Mouse (Mus musculus) Patski (cell line): ENCODE results near the gene Hsp90b1. TPM values are rescaled to one million over a fixed set of nuclear protein-coding genes. Genes with fewer than 3 reads are reported as not detected.

ENCODE experiments used
- ATAC-seq: fragments of 100-300 bp; one replicate; pipeline ENCODE4 v1.8.0; 2021
- CTCF ChIA-PET: fragments of 350-600 bp; sonication (Branson Sonifier 250); formaldehyde crosslinking; loops from one replicate; lab custom pipeline; 2022; ENCODE audit warnings: inconsistent platforms; lab: Charles Lee
- POLR2A ChIA-PET: fragments of 350-600 bp; sonication (Branson Sonifier 250); formaldehyde crosslinking; loops from one replicate; lab custom pipeline; 2022; ENCODE audit warnings: antibody characterized with exemption, inconsistent platforms; lab: Charles Lee
- DNase-seq: peaks from one replicate; pipeline ENCODE4 v3.0.0-alpha.2; 2011; ENCODE audit warnings: low read depth, low spot score
- H3K27me3 ChIP-seq: fragments of 371-371 bp; one replicate; pipeline ENCODE4 v1.5.1; 2021
- CTCF ChIP-seq: fragments of 100-300 bp; IDR thresholded peaks from one replicate; pipeline ENCODE4 v1.5.1; 2021
- in situ Hi-C: fragments of 300-500 bp; cut with MboI; formaldehyde crosslinking; loops from 3 replicates; pipeline ENCODE4 v1.11.1; 2018; ENCODE audit warnings: low pct_unique_long_range_greater_than_20kb, mixed read lengths
- polyA plus RNA-seq: library from polyadenylated mRNA; unstranded; gene quantifications from one replicate; pipeline ENCODE4 v1.2.3, GENCODE M21; 2021

Hsp90b1 gene
- polyA plus RNA-seq = 974 TPM

GRCm38 (mm10) chr10:86705318-86705921 lies at the start of gene Hsp90b1, which contains the start of gene Ttc41:
TSS of gene Hsp90b1 (minus strand) at chr10:86705509.
TSS of gene Ttc41 (plus strand) at chr10:86705811.
- ATAC-seq (peak; percentile 95), DNase-seq (peak; percentile 97)
- H3K27me3 ChIP-seq = no peaks in the 10 kb centered on the region
- ChIA-PET CTCF (no interaction called here), POLR2A (no interaction called here)
- in situ Hi-C loops = no loop called here
- TF ChIP-seq CTCF = no peak

DNA sequence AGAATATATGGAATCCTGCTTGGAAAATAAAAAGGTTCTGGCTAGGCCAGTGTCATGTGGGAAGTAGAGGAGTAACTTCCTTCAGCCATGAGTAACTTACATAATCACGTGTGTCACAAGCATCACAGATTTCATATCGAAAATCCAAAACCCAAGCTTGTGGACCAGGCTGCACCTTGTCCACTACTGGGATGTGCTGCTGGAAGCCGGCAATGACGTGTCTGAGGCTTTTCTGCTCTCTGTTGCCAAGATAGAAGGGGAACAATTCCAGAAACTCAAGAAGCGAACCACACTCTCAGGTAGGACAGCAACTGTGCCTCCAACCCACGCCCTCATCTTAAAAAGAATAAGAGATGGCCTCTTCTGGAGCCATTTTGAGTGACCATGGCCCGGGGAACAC lies 39.0 kb upstream of the Hsp90b1 start:
- CTCF ChIA-PET = interaction anchor here (2.1 kb wide), 1 partner anchor 13 kb away, joined by 6 read pairs; no protein-coding TSS in a partner anchor
- in situ Hi-C loops = no loop called here
- H3K27me3 ChIP-seq = no peaks in the 10 kb centered on the region
- POLR2A ChIA-PET = no interaction called here
- ATAC-seq (no peak), DNase-seq (no peak)
- no peak for TF ChIP-seq CTCF

DNA sequence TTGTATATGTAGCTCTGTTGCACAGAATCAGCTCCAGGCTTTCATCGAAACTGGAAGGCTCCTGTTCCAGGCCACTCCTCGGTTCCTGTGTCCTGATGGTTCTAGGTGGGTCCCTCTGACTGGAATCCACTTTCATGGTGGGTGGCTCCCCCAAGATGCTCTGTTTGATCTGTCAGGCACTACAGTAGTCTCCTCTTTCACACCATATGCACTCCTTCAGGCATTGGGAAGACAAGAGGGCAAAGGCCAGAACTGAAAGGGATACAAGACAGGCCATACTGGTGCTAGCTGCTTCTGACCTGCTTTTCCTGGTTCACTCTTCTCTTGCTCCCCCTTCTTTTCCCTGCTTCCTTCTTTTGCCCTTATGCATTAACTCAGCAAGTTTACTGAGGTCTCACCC lies 37.6 kb upstream of the Hsp90b1 start:
- DNase-seq (no peak), ATAC-seq (no peak)
- ChIA-PET CTCF (no interaction called here), POLR2A (no interaction called here)
- H3K27me3 ChIP-seq = no peaks in the 10 kb centered on the region
- no peak for TF ChIP-seq CTCF
- in situ Hi-C loops = no loop called here

- in situ Hi-C loops = loop anchor here (10.0 kb wide), 1 partner anchor 260 kb away; no protein-coding TSS in a partner anchor
- POLR2A ChIA-PET = no interaction called here
- no peaks in the 10 kb centered on the region for H3K27me3 ChIP-seq
- no peak for DNase-seq
- CTCF ChIA-PET = no interaction called here
- no peak for ATAC-seq
- no peak for TF ChIP-seq CTCF
Measured at GRCm38 (mm10) chr10:86735036-86735435, 29.7 kb upstream of the Hsp90b1 start.

- ATAC-seq = no peak
- ChIA-PET CTCF (interaction anchor here (0.6 to 2.0 kb wide), 12 partner anchors 13 to 402 kb away, joined by 3 to 6 read pairs (median 4); no protein-coding TSS in a partner anchor), POLR2A (interaction anchor here (0.6 kb wide), 1 partner anchor 793 kb away, joined by 6 read pairs; no protein-coding TSS in a partner anchor)
- TF ChIP-seq CTCF = no peak
- no peak for DNase-seq
- in situ Hi-C loops = loop anchor here (10.0 kb wide), 1 partner anchor 257 kb away; no protein-coding TSS in a partner anchor
- H3K27me3 ChIP-seq = no peaks in the 10 kb centered on the region
Measured at GRCm38 (mm10) chr10:86731500-86731863, 26.2 kb upstream of the Hsp90b1 start.

GRCm38 (mm10) chr10:86730823-86731499 lies 25.7 kb upstream of the Hsp90b1 start:
- ChIA-PET CTCF (interaction anchor here (0.6 to 2.0 kb wide), 13 partner anchors 11 to 401 kb away, joined by 3 to 6 read pairs (median 3); no protein-coding TSS in a partner anchor), POLR2A (no interaction called here)
- no peaks in the 10 kb centered on the region for H3K27me3 ChIP-seq
- TF ChIP-seq CTCF = peak; percentile 93
- ATAC-seq (peak; percentile 71), DNase-seq (no peak)
- in situ Hi-C loops = loop anchor here (10.0 kb wide), 1 partner anchor 256 kb away; no protein-coding TSS in a partner anchor

DNA sequence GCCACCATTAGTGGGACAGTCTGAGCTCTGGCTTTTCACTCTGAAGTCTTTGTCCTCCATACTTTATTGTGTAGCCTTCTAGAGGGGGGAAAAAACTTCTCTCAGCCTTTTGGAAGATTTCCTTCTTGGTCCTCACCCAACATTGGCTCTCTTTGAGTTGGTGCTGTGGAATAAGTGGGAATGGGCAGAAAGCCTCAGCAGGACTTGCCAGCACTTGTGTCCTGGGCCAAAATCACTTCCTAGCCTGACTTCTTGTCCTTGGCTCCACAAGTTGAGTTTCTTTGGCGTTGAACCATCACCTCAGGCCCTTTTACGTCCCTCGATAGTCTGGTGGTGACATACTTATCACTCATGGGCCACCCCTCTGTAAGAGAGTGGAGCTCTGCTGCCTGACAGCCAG lies 22.9 kb upstream of the Hsp90b1 start:
- ATAC-seq = no peak
- H3K27me3 ChIP-seq = no peaks in the 10 kb centered on the region
- TF ChIP-seq CTCF = no peak
- in situ Hi-C loops = no loop called here
- no peak for DNase-seq
- CTCF ChIA-PET = no interaction called here
- POLR2A ChIA-PET = no interaction called here

DNA sequence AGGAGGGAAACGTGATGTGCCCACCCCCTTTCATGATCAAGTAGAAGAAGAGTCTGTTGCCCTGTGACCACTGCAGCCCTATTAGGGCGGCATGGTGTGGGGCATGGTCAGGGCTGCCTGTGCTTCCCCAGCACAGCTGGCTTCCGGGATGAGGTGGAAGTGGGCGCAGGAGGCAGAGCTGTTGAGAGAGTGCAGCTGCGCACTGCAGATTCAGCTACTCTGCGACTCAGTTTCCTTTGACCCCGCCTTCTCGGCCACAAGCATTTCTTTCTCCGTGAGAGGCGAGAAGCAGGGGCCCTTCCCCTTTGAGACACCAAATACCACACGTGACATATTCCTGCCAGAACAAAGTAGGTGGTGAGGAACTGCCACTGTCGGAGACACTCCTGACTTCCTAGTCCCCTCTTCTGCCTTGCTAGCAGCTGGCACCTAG lies 22.3 kb upstream of the Hsp90b1 start:
- DNase-seq = no peak
- POLR2A ChIA-PET = no interaction called here
- H3K27me3 ChIP-seq = no peaks in the 10 kb centered on the region
- no peak for ATAC-seq
- in situ Hi-C loops = no loop called here
- CTCF ChIA-PET = interaction anchor here (1.2 kb wide), 1 partner anchor 13 kb away, joined by 3 read pairs; no protein-coding TSS in a partner anchor
- TF ChIP-seq CTCF = no peak

DNA sequence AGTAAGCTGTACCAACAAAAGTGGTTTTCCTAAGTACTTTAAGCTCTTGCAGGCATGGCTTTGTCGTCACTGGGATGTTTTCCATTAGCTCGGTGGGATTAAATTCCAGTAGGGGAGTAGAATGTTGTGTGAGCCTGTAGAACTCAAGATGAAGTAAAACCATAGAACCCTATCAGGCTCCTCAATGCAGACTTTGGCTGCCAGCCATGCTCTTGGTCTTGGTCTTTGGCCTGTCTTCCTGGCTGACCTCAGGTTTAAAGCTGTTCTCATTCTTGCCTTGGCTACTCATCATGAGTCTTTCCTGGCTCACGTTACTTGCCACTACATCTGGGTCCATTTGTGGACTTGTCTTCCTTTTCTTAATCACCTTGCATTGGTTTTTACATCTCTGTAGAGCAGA lies 6.8 kb upstream of the Hsp90b1 start:
- CTCF ChIA-PET = no interaction called here
- in situ Hi-C loops = loop anchor here (5.0 kb wide), 1 partner anchor 65 kb away; the partner anchor contains the start of gene Nt5dc3
- no peaks in the 10 kb centered on the region for H3K27me3 ChIP-seq
- no peak for DNase-seq
- no peak for TF ChIP-seq CTCF
- ATAC-seq = no peak
- POLR2A ChIA-PET = no interaction called here

DNA sequence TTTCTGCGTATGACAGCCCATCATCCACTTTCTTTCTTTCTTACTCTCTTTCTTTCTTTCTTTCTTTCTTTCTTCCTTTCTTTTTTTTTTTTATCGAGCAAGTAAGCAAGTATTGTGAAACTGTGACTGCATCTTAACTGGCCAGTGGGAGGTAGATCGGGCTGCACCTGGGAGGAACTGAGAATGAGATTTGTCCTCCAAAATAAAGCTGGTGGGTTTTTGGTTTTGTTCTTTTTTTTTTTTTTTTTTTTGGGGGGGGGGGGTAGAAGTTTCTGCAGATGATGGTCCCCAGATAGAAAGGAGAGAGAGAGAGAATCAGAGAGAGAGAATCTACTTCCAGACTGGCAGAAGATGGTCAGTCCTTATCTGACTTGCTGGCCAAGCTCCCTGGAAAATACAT lies 1.8 kb upstream of the Hsp90b1 start:
- DNase-seq = no peak
- no peaks in the 10 kb centered on the region for H3K27me3 ChIP-seq
- ChIA-PET POLR2A (interaction anchor here (0.7 kb wide), 2 partner anchors 267 to 406 kb away, joined by 4 to 7 read pairs; no protein-coding TSS in a partner anchor), CTCF (no interaction called here)
- TF ChIP-seq CTCF = no peak
- in situ Hi-C loops = no loop called here
- ATAC-seq = no peak
